9 mouse cellular contexts compared by ENCODE assay signal in the genomic region with DNA sequence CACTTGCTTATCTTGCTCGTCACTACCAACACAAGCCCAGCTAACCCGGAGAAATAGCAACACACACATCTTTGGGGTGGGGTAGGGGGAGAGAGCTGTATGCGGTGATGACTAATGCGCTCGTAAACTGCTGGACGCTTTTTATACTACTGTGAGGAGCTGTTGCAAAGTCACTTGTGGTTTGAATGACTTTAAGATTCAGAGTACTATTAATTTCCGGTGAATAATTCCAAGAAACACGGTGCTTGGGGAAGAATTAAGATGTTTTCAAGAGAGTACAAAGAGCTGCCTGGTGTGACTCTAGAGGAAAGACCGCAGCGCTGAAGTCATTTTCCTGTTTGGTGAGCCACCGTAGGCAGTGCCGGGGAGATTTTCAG. TPM values are rescaled to one million over a fixed set of nuclear protein-coding genes. Genes with fewer than 3 reads are reported as not detected.
A peak's percentile ranks its signal among the peaks of the same experiment; 100 is the strongest.
DNase-seq lines count a peak whose midpoint lies in the region; ATAC-seq and TF ChIP-seq lines count a peak whose summit lies in the region.
"Had no signal": no experiment of that assay in that cellular context is flagged by ENCODE, and none has a peak within 500 bp of the region (broad histone marks: within the 10 kb centered on the region; RNA-seq: fewer than 3 reads in every experiment).

No protein-coding gene starts in this region.

- H3K4me1 ChIP-seq in liver, postnatal 0 days (ENCODE audit: insufficient read depth) = no peaks in the 10 kb centered on the region
- peaks cover 3% of the 10 kb centered on the region; the same call in 1 of the 2 replicates for H3K4me1 ChIP-seq in hindbrain, embryonic 16.5 days (ENCODE audit: control insufficient read depth, insufficient read depth, low read depth, low read length)
- H3K4me1 ChIP-seq in forebrain, embryonic 14.5 days (ENCODE audit: control insufficient read depth, insufficient read depth, low read length) = no peaks in the 10 kb centered on the region

- no peaks in the 10 kb centered on the region for H3K36me3 ChIP-seq in liver, postnatal 0 days (replicated peaks; ENCODE audit: insufficient read depth, low read length)
- H3K36me3 ChIP-seq in hindbrain, embryonic 16.5 days (ENCODE audit: control insufficient read depth, insufficient read depth, low read length) = no peaks in the 10 kb centered on the region
- H3K36me3 ChIP-seq in forebrain, embryonic 14.5 days (ENCODE audit: control insufficient read depth, insufficient read depth, low read length) = no peaks in the 10 kb centered on the region

- TF ChIP-seq CTCF in liver, postnatal 0 days (IDR thresholded peaks at IDR 0.05; ENCODE audit: low read depth) = no peak

- no peak overlapping the region for H3K4me2 ChIP-seq in liver, postnatal 0 days (ENCODE audit: low read depth, low read length)
- no peak overlapping the region for H3K4me2 ChIP-seq in hindbrain, embryonic 16.5 days (ENCODE audit: low read length)
- no peak overlapping the region for H3K4me2 ChIP-seq in forebrain, embryonic 14.5 days (ENCODE audit: low read length)

- H3K27me3 ChIP-seq in liver, postnatal 0 days (ENCODE audit: insufficient read depth, low read length) = no peaks in the 10 kb centered on the region
- no peaks in the 10 kb centered on the region for H3K27me3 ChIP-seq in hindbrain, embryonic 16.5 days (replicated peaks; ENCODE audit: control insufficient read depth, insufficient read depth, low read length)
- H3K27me3 ChIP-seq in forebrain, embryonic 14.5 days (replicated peaks; ENCODE audit: control insufficient read depth, insufficient read depth, low read length) = no peaks in the 10 kb centered on the region

- H3K4me3 ChIP-seq in liver, postnatal 0 days (ENCODE audit: low read depth, low read length) = no peak overlapping the region
- no peak overlapping the region for H3K4me3 ChIP-seq in hindbrain, embryonic 16.5 days (ENCODE audit: low read length)
- no peak overlapping the region for H3K4me3 ChIP-seq in forebrain, embryonic 14.5 days (ENCODE audit: low read depth, low read length)

- no peak overlapping the region for H3K9ac ChIP-seq in liver, postnatal 0 days (replicated peaks)
- H3K9ac ChIP-seq in hindbrain, embryonic 16.5 days (ENCODE audit: low read depth, low read length) = no peak overlapping the region
- no peak overlapping the region for H3K9ac ChIP-seq in forebrain, embryonic 14.5 days (ENCODE audit: low read length)

- DNase-seq in liver (peak; percentile 22), R1 (ENCODE audit: low read depth, low spot score) (peak; percentile 40)
- no peak for DNase-seq in liver, postnatal 0 days
- DNase-seq in heart, postnatal 4 days = peak; percentile 21
- peak; percentile 50 to 67 for DNase-seq in natural killer cell, adult 2 months (ENCODE audit: low spot score in 2 of 2)
- DNase-seq in embryo, embryonic 11 days = no peak
- no peak for DNase-seq in forebrain, embryonic 14.5 days (ENCODE audit: low spot score)

- no peak overlapping the region for H3K27ac ChIP-seq in liver, postnatal 0 days (ENCODE audit: low read depth)
- H3K27ac ChIP-seq in hindbrain, embryonic 16.5 days (ENCODE audit: low read depth, low read length) = no peak overlapping the region
- H3K27ac ChIP-seq in forebrain, embryonic 14.5 days (ENCODE audit: low read depth, low read length) = no peak overlapping the region

- WGBS in liver, postnatal 0 days (ENCODE audit: insufficient replicate concordance) = 36% methylated on average over 12 of the region's 12 CpGs
- 73% methylated on average over 12 of the region's 12 CpGs for WGBS in hindbrain, embryonic 16.5 days
- 87% methylated on average over 12 of the region's 12 CpGs for WGBS in forebrain, embryonic 14.5 days

- no peak for ATAC-seq in liver, postnatal 0 days
- ATAC-seq in hindbrain, embryonic 16.5 days = no peak
- ATAC-seq in forebrain, embryonic 14.5 days = no peak
- ATAC-seq: forebrain, embryonic 16.5 days had no signal

- no peak for TF ChIP-seq EP300 in liver, postnatal 0 days (IDR thresholded peaks at IDR 0.05; ENCODE audit: low read depth)

- no peaks in the 10 kb centered on the region for H3K9me3 ChIP-seq in liver, postnatal 0 days (ENCODE audit: low read length)
- H3K9me3 ChIP-seq in hindbrain, embryonic 16.5 days (ENCODE audit: control insufficient read depth, low read length) = no peaks in the 10 kb centered on the region
- H3K9me3 ChIP-seq in forebrain, embryonic 14.5 days (replicated peaks; ENCODE audit: control insufficient read depth, low read length) = no peaks in the 10 kb centered on the region

RNA-seq across cellular contexts. Expression of a gene that starts 45.3 kb away (rescaled TPM):
- polyA plus RNA-seq in liver, postnatal 0 days (2015; fragmentation: Nextera tagmentation; extraction: Ambion mirVana) = 141 and 148 TPM in 2 replicates
- 10 to 100 TPM; 18.6 to 20.4 TPM for total RNA-seq in heart, postnatal 4 days (2021)
- 27.2 and 32.1 TPM in 2 replicates for polyA plus RNA-seq in hindbrain, embryonic 16.5 days (2015; fragmentation: Nextera tagmentation; extraction: Ambion mirVana)
- polyA plus RNA-seq in forebrain, embryonic 14.5 days (2014; fragmentation: Nextera tagmentation; extraction: Ambion mirVana) = 17.4 and 19.1 TPM in 2 replicates

Comparison
In these comparisons a context has a peak if more than half of its experiments do, and no peak if none do; other contexts are left out.
1. DNase-seq: peak in liver (single experiment), R1 (single experiment), heart, postnatal 4 days (single experiment) and natural killer cell, adult 2 months (2 of 2); none in liver, postnatal 0 days (single experiment), embryo, embryonic 11 days (single experiment) and forebrain, embryonic 14.5 days (single experiment).